In genomic region chr3:102467121-102467520, GRCm38 (mm10) we compare ENCODE assay signal across 13 mouse cellular contexts. TPM values are rescaled to one million over a fixed set of nuclear protein-coding genes. Genes with fewer than 3 reads are reported as not detected.
"Had no signal": no experiment of that assay in that cellular context is flagged by ENCODE, and none has a peak within 500 bp of the region (broad histone marks: within the 10 kb centered on the region; RNA-seq: fewer than 3 reads in every experiment).

No protein-coding gene starts in this region.

- H3K4me3 ChIP-seq: embryonic facial prominence, embryonic 10.5 days; embryonic facial prominence, embryonic 12.5 days; embryonic facial prominence, embryonic 13.5 days; embryonic facial prominence, embryonic 15.5 days; erythroblast, embryonic 14.5 days; forebrain, embryonic 10.5 days; forebrain, embryonic 12.5 days; forebrain, embryonic 13.5 days; forebrain, embryonic 15.5 days; gastrocnemius, adult 2 months; heart, adult 2 months had no signal

- H3K36me3 ChIP-seq: embryonic facial prominence, embryonic 10.5 days; embryonic facial prominence, embryonic 12.5 days; embryonic facial prominence, embryonic 13.5 days; embryonic facial prominence, embryonic 15.5 days; forebrain, embryonic 10.5 days; forebrain, embryonic 12.5 days; forebrain, embryonic 15.5 days had no signal

- H3K9me3 ChIP-seq: embryonic facial prominence, embryonic 10.5 days; embryonic facial prominence, embryonic 12.5 days; embryonic facial prominence, embryonic 13.5 days; embryonic facial prominence, embryonic 15.5 days; forebrain, embryonic 10.5 days; forebrain, embryonic 12.5 days; forebrain, embryonic 13.5 days; forebrain, embryonic 15.5 days had no signal

RNA-seq across cellular contexts. Expression of gene Ngf, which starts 2.6 kb away (rescaled TPM):
- total RNA-seq: common myeloid progenitor, adult 5-6 weeks; granulocyte monocyte progenitor cell, adult 5-6 weeks had no signal
- polyA plus RNA-seq: erythroblast, embryonic 14.5 days had no signal
